Mouse (Mus musculus) limb, embryonic 15.5 days (tissue): Measurements from ENCODE around the gene Stac3. TPM values are rescaled to one million over a fixed set of nuclear protein-coding genes. Genes with fewer than 3 reads are reported as not detected.
A peak's percentile ranks its signal among the peaks of the same experiment; 100 is the strongest.

Source experiments
- ATAC-seq: fragments of 200-750 bp; cut with Nextera tagmentation; 2 replicates; pipeline ENCODE4 v1.8.0; 2017; ENCODE audit warnings: low read depth, moderate TSS enrichment; ENCODE audit not compliant: insufficient number of reproducible peaks, low FRiP score, low TSS enrichment
- H3K27ac ChIP-seq: fragments of 300-500 bp; sonication (generic); 2 replicates; pipeline ENCODE4 v1.5.1; 2015; ENCODE audit warnings: moderate library complexity, mild to moderate bottlenecking, inconsistent platforms
- H3K27me3 ChIP-seq: fragments of 300-500 bp; sonication (generic); 2 replicates; pipeline ENCODE4 v1.6.1; 2015; ENCODE audit warnings: inconsistent platforms
- H3K36me3 ChIP-seq: fragments of 300-500 bp; sonication (generic); 2 replicates; pipeline ENCODE4 v1.6.1; 2015; ENCODE audit warnings: inconsistent platforms
- H3K4me1 ChIP-seq: fragments of 300-500 bp; sonication (generic); 2 replicates; pipeline ENCODE4 v1.6.1; 2015; ENCODE audit warnings: inconsistent platforms
- H3K4me2 ChIP-seq: fragments of 300-500 bp; sonication (generic); 2 replicates; pipeline ENCODE4 v1.6.1; 2015; ENCODE audit warnings: mild to moderate bottlenecking, inconsistent platforms
- H3K4me3 ChIP-seq: fragments of 300-500 bp; sonication (generic); 2 replicates; pipeline ENCODE4 v1.5.1; 2015; ENCODE audit warnings: mild to moderate bottlenecking, inconsistent platforms
- H3K9ac ChIP-seq: fragments of 300-500 bp; sonication (generic); 2 replicates; pipeline ENCODE4 v1.6.1; 2015; ENCODE audit warnings: inconsistent platforms
- H3K9me3 ChIP-seq: fragments of 300-500 bp; sonication (generic); 2 replicates; pipeline ENCODE4 v1.6.1; 2016; ENCODE audit warnings: inconsistent platforms
- WGBS: fragments of 180-500 bp; shearing (Covaris S2); methylation state at CpG from one replicate; pipeline ENCODE4 v1.1.7; 2015; 5-methylcytosine and 5-hydroxymethylcytosine counted together
- polyA plus RNA-seq: library from polyadenylated mRNA; unstranded; fragments of >200 nt; fragmentation: Nextera tagmentation; extraction: Ambion mirVana; gene quantifications from 2 replicates; pipeline ENCODE4 v1.2.1, GENCODE M21; 2015

The Stac3 gene
- polyA plus RNA-seq, 1 experiment from 2014 or later, result 17.2 TPM

DNA sequence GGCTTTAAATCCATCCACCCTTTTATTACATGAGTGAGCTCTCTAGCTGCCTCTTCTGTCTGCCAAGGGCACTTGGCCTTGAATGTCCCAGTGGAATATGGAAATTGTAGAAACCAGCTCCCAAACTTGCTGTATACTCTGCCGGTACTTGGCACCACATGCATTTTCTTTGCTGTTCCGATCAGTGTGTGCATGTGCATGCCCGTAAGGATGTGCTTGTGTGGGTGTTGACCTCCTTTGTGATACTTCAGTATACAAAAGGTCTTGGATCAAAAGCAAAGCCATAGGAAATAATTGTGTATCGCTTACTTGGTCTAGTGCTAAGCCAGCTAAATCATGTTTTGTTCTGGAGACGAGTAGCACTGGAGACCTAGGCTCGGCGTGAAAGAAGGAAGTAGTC is 12.6 kb upstream of the Stac3 start:
- Histone ChIP-seq H3K4me2 (no peak overlapping the region), H3K9ac (no peak overlapping the region), H3K27ac (no peak overlapping the region), H3K4me3 (no peak overlapping the region), H3K9me3 (no peaks in the 10 kb centered on the region), H3K36me3 (peaks cover 85% of the 10 kb centered on the region), H3K27me3 (no peaks in the 10 kb centered on the region), H3K4me1 (no peaks in the 10 kb centered on the region; the same call in 1 of the 2 replicates)
- ATAC-seq, result no peak
- WGBS, result 82% methylated on average over 7 of the region's 7 CpGs

DNA sequence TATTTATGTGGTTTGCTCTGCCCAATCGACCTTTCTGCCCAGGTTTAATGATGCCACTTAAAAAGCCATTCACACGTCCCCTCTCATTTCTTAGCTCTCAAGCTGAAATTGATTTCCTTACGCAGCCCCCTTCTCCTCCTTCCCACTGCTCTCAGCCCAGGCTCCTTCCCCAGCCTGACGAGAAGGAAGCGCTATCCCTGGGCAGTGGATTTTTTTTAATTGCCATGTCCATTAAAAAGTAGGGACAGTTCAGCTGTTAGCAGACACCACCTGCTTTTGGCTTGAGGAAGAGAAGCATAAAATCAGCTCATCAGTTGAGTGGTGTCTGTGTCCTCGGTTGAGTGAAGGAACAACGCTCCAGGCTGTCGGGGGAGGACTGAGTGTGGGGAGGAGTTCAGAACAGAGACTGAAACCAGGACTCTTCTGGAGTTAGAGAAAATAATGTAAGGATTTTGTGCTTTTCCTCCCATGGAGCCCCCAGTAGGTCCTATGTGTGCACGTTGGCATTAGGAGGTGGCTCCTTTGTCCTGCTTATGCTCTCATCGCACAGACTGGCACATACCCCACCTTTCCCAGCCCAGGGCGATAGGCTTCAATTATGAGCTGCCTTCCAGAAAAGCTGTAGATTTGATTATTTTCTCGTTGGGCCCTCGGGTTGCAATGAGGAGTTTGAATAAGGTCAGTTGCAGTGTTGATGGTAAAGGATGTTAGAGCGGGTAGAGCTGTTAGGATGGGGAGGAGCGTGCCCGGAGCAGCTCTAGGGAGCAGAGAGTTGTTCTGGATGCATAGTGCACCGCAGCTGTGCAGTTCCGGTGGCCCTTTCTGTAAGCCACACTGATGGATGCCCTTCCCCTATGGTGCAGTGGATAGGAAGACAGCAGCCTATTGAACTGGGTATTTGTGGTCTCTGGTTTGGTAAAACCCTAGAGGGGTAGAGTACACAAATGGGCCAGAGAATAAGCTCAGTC is 11.0 kb upstream of the Stac3 start:
- Histone ChIP-seq H3K9me3 (no peaks in the 10 kb centered on the region), H3K4me2 (no peak overlapping the region), H3K27ac (no peak overlapping the region), H3K4me3 (no peak overlapping the region), H3K36me3 (peaks cover 84% of the 10 kb centered on the region), H3K27me3 (no peaks in the 10 kb centered on the region), H3K4me1 (no peaks in the 10 kb centered on the region; the same call in 1 of the 2 replicates), H3K9ac (no peak overlapping the region)
- ATAC-seq, result no peak; the same call in 1 of the 2 replicates
- 72% methylated on average over 18 of the region's 18 CpGs for WGBS

DNA sequence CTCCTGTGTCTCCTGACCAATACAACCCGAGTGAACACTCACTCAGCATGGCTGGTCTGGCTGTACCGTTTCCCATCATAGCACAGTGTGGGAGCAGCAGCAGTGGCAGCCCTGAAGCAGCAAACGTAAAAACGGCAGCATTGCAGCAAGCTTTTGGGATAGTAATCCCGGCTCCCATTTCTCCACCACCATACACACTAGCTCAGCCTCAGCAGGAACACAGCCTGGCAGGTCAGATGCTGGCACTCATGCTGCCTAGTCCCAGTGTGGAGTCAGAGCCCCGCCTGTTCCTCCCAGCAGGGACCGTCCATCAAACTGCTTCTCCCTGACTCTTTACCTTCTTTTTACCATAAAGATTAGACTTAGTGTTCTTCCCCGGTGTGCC is 10.4 kb upstream of the Stac3 start:
- Histone ChIP-seq H3K4me2 (no peak overlapping the region), H3K27me3 (no peaks in the 10 kb centered on the region), H3K9ac (no peak overlapping the region), H3K4me1 (no peaks in the 10 kb centered on the region; the same call in 1 of the 2 replicates), H3K27ac (no peak overlapping the region), H3K36me3 (peaks cover 84% of the 10 kb centered on the region), H3K9me3 (no peaks in the 10 kb centered on the region), H3K4me3 (no peak overlapping the region)
- WGBS, result 79% methylated on average over 8 of the region's 8 CpGs
- no peak for ATAC-seq

DNA sequence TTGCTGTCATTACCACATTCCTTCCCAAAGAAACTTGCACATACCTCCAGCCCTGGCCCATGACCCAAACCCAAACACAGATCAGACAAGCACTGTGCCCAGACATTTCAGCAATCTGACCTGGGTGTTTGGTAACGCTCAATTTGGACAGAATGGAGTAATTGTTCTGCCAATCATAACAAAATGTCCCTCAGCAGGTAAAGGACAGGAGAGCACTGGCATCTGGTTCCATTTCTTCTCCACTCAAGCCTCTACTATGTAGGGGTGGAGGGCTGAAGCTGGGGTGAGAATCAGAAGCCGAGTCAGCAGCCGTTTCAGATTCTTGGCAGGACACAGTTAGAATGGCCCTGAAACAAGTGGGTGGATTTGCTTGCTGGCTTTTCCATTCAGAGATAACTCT is 9.4 kb upstream of the Stac3 start:
- no peak overlapping the region for H3K4me2 ChIP-seq
- H3K4me3 ChIP-seq, result no peak overlapping the region
- peaks cover 87% of the 10 kb centered on the region for H3K36me3 ChIP-seq
- ATAC-seq, result no peak
- H3K9ac ChIP-seq, result no peak overlapping the region
- 81% methylated on average over 3 of the region's 3 CpGs for WGBS
- H3K9me3 ChIP-seq, result no peaks in the 10 kb centered on the region
- H3K4me1 ChIP-seq, result no peaks in the 10 kb centered on the region; the same call in 1 of the 2 replicates
- no peaks in the 10 kb centered on the region for H3K27me3 ChIP-seq
- H3K27ac ChIP-seq, result no peak overlapping the region

DNA sequence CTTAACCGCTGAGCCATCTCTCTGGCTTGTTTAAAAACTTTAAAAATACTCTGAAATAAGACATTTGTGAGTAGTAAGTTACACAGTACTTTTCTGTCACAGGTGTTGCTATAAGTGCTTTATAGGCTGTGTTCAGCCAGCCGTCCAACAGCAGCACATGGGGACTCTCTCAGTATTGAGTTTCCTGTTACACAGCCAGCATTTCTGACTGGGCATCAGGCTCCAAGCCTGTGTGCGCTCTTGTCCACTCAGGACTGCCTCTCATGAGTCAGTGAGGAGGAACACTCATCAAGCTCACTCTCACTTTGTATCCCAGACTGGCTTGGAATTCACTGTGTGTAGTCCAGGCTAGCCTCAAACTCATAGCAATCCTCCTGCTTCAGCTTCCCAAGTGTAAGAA is 5.3 kb upstream of the Stac3 start:
- Histone ChIP-seq H3K4me3 (no peak overlapping the region), H3K27me3 (no peaks in the 10 kb centered on the region), H3K4me2 (no peak overlapping the region), H3K4me1 (no peaks in the 10 kb centered on the region), H3K27ac (no peak overlapping the region), H3K9ac (no peak overlapping the region), H3K36me3 (peaks cover 86% of the 10 kb centered on the region), H3K9me3 (no peaks in the 10 kb centered on the region)
- WGBS, result 80% methylated on average over 3 of the region's 3 CpGs
- ATAC-seq, result no peak

DNA sequence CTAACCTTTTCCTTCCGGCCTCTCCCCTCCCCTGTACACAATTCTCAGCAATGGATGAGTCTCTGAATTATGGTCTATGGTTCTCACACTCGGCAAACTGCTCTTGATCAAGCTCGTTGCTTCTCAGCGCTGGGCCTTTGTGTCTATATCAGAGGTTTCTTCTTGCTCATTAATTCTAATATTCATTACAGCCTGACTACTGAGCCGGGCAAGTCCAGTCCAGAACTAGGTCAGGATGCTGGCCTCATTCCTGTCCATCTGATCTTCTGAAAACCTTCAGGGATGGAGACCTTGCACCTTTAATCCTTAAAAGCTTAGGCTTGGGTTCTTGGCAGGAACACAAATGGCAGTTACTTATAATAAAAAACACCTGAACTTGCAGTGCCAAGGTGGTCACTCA is 2.0 kb upstream of the Stac3 start:
- H3K27me3 ChIP-seq, result no peaks in the 10 kb centered on the region
- no peaks in the 10 kb centered on the region for H3K4me1 ChIP-seq
- H3K9ac ChIP-seq, result no peak overlapping the region
- no peaks in the 10 kb centered on the region for H3K9me3 ChIP-seq
- H3K4me3 ChIP-seq, result no peak overlapping the region
- WGBS, result 75% methylated on average over 5 of the region's 5 CpGs
- H3K4me2 ChIP-seq, result no peak overlapping the region
- H3K27ac ChIP-seq, result no peak overlapping the region
- ATAC-seq, result no peak
- peaks cover 61% of the 10 kb centered on the region for H3K36me3 ChIP-seq

DNA sequence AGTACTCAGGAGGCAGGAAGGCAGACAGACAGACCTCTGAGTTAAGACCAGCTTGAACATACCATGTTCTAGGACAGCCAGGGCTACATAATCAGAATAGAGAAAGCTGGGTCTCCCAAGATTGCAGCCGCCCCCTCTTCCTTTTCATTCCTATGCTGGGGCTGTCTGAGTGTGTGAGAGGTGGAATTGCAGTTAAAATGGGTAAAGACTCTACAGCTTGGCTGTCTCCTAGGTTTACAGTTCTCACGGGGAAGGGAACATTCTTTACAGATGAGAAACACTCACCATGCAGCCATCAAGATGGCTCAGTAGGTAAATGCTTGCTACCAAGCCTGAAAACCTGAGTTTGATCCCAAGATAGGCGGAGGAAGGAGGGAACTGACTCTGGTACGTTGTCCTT is 1.4 kb upstream of the Stac3 start:
- no peaks in the 10 kb centered on the region for H3K4me1 ChIP-seq
- no peak overlapping the region for H3K4me3 ChIP-seq
- H3K9me3 ChIP-seq, result no peaks in the 10 kb centered on the region
- H3K9ac ChIP-seq, result no peak overlapping the region
- H3K36me3 ChIP-seq, result peaks cover 59% of the 10 kb centered on the region
- ATAC-seq, result no peak
- WGBS, result 79% methylated on average over 4 of the region's 4 CpGs
- no peak overlapping the region for H3K27ac ChIP-seq
- no peaks in the 10 kb centered on the region for H3K27me3 ChIP-seq
- H3K4me2 ChIP-seq, result no peak overlapping the region

DNA sequence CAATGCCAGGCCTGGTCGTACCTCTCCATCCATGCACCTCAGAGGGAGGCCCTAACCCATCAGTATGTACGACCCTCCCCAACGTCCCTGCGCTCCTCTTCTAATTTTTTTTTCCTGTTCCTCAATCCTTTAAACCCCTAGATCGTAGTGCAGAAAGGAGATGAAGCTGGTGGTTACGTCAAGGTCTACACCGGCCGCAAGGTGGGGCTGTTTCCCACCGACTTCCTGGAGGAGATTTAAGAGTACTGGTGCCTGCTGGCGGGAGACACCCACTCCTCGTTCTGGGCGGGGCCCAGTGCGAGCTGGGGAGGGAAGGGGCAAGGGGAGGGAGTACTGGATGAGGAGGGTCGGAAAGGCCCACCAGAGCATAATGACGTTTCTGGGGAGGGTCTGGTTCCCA is 6.8 kb downstream of the Stac3 start:
- peaks cover 52% of the 10 kb centered on the region for H3K4me1 ChIP-seq
- no peak overlapping the region for H3K9ac ChIP-seq
- ATAC-seq, result no peak
- H3K27me3 ChIP-seq, result peaks cover 53% of the 10 kb centered on the region
- peaks cover 17% of the 10 kb centered on the region for H3K36me3 ChIP-seq
- H3K4me3 ChIP-seq, result peak overlapping the region; percentile 36; the same call in 1 of the 2 replicates
- no peaks in the 10 kb centered on the region for H3K9me3 ChIP-seq
- no peak overlapping the region for H3K27ac ChIP-seq
- peak overlapping the region; percentile 75 for H3K4me2 ChIP-seq
- 5% methylated on average over 15 of the region's 15 CpGs for WGBS

DNA sequence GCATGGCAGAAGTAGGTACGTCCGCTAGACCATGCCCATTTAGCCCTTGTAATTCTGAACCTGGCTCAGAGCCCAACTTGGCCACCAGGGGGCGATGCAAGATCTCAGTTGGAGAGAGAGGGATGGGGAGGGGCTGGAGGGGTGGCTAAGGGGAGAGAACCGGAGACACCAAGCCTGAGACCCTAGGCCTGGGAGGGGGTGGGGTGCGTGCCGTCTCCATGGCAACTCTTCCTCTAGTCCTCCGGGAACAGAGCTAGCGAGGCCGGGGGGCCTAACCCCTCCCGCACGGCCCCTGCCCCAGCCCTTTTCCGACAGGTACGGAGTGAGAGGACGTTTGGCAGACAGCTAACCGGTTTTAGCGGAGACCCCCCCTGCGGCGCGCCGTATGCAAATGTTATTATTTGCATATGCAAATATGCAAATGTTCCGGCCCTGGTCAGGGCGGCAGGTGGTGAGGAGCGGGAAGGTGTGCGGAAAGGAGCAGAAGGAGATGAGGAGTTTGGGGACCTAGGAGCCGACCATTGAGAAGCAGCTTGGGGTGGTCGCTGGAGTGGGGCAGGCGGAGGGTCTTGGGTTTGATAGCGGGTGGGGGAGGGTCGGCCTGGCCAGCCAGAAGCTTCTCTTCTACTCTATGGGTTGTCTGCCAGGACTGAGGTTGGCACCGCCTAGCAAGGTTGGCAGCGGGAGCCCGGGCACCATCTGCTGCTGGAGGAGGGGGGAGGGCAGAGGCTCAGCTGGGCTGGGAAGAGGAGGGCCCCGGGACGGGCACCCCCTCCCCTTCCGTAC is 7.8 kb downstream of the Stac3 start:
- H3K4me3 ChIP-seq, result peak overlapping the region; percentile 36
- no peaks in the 10 kb centered on the region for H3K9me3 ChIP-seq
- peaks cover 62% of the 10 kb centered on the region for H3K4me1 ChIP-seq
- H3K27ac ChIP-seq, result no peak overlapping the region
- H3K36me3 ChIP-seq, result peaks cover 13% of the 10 kb centered on the region
- ATAC-seq, result no peak
- whole genome bisulfite sequencing, result 1% methylated on average over 35 of the region's 35 CpGs
- H3K4me2 ChIP-seq, result peak overlapping the region; percentile 75
- peaks cover 63% of the 10 kb centered on the region for H3K27me3 ChIP-seq
- no peak overlapping the region for H3K9ac ChIP-seq

DNA sequence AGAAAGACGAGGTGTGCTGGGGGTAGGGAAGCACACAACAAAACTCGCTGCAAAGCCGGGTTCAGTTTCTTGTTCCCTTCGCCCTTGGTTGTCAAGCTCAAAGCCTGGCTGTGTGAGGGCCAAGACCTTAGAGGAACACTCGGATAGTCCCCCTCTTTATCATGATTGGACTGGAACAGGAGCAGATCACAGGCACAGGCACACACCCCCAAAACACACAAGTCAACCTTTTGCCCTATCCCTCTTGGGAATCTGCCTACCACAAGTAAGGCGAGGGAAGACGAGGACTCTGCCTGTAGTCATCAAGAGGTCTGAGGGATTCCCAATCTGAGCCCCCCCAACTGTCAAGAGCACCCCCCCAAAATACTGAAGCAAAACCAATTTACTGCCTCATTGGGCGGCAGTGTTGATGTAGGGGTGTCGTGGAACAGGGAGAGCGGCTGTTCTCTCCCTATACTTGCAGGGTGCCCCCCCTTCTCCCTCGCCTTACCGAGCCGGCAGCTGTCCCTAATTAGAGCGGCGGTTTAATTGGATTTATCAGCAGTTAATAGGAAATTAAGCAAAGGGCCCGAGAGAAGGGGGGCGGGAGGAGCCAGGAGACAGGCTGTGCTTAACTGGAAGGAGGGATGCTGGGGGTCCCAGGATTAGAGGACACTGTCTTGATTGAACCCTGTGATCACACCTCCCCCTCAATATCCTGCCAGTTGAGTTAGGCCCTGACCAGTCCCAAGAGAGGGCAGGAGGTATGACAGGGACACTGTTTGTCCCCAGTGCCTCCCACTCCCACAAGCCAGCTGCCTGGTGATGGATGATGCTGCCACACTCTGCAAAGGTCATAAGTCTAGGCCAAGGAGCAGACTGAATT is 8.6 kb downstream of the Stac3 start:
- H3K27me3 ChIP-seq, result peaks cover 71% of the 10 kb centered on the region
- peaks cover 9% of the 10 kb centered on the region for H3K36me3 ChIP-seq
- H3K27ac ChIP-seq, result no peak overlapping the region
- no peak overlapping the region for H3K9ac ChIP-seq
- no peaks in the 10 kb centered on the region for H3K9me3 ChIP-seq
- peak overlapping the region; percentile 75 for H3K4me2 ChIP-seq
- 17% methylated on average over 17 of the region's 17 CpGs for WGBS
- H3K4me3 ChIP-seq, result peak overlapping the region; percentile 36; the same call in 1 of the 2 replicates
- no peak for ATAC-seq
- H3K4me1 ChIP-seq, result peaks cover 71% of the 10 kb centered on the region

DNA sequence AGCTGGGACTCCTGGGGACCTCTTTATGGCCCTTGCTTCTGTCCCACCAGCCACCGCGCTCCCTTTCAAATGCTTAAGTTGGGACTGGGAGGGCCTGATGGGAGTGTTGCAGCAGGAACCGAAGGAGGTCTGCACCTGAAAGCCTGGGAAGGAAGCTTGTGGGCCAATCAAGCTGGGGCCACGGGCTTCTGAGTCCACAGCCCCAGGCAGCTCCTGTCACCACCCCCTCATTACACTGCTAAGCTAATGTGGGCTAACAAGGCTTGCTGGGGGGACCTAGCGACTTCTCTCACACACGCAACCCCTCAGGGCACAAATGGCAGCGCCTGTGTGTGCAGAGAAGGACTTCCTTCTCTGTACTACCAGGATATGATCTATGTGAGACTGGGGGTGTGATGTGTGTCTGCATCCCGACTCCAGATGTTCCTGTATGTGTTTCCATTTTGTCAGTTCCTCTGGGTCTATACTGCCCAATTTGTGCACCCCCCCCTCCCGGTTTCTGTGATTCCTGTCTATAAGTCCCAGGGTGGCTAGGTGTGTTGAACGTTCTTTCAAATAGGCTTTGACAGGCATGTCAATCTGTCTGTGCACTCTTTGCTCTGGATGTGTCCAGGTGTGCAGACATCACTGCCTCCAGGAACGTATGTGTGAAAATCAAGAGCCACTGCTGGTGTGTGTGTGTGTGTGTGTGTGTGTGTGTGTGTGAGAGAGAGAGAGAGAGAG is 9.6 kb downstream of the Stac3 start:
- Histone ChIP-seq H3K4me3 (peak overlapping the region; percentile 50), H3K36me3 (peaks cover 3% of the 10 kb centered on the region; the same call in 1 of the 2 replicates), H3K9ac (no peak overlapping the region), H3K27me3 (peaks cover 80% of the 10 kb centered on the region), H3K4me1 (peaks cover 80% of the 10 kb centered on the region), H3K9me3 (no peaks in the 10 kb centered on the region), H3K27ac (no peak overlapping the region), H3K4me2 (peak overlapping the region; percentile 97)
- 13% methylated on average over 11 of the region's 11 CpGs for WGBS
- ATAC-seq, result no peak
